Mouse (Mus musculus) embryo, embryonic 11.5 days (tissue): Measurements from ENCODE around the gene Epha2.

Source experiments
- DNase-seq: peaks from one replicate; pipeline ENCODE4 v3.0.0-alpha.2; 2012; ENCODE audit warnings: low read depth, low spot score

The Epha2 gene

DNA sequence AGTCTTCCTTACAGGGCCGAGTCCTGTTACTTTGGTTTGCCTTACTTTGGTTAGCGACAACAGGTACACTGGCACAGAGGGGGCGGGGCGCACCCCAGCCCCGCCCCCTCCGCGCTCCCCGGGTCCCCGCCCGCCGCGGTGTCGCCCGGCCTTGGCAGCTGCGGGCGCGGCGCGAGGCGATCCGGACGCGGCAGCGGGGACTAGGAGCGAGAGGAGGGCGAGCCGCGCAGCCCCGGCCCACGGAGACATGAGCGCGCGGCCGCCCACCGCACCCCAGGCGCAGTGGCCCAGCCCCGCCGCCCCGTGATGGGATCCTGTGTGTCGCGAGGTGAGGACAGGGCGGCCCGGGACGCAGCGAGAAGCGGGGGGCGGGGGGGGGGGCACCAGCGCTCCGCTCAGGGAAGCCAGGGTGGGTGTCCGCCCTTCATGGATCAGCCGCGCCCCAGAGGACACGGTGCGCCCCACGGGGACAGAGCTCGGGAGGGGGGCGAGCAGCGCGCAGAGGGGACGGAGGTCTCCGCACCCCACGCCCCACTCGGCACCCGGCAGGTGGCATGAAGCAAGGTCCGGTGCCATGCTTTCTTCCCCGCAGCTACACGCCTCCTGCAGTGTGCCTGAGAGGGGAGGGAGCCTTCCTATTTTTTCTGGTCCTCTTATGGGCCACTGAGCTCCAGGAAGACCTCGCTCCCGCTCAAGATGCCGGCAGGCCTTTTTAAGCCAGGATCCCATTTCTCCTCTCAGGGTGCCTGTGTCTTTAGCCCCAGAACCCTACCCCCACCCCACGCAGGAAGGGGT is 67.2 kb downstream of the Epha2 start, which contains the start of gene Fam131c:
Gene Fam131c (plus strand): TSS at position 224 of the 795 bp plus-strand sequence.
- DNase-seq: no peak

DNA sequence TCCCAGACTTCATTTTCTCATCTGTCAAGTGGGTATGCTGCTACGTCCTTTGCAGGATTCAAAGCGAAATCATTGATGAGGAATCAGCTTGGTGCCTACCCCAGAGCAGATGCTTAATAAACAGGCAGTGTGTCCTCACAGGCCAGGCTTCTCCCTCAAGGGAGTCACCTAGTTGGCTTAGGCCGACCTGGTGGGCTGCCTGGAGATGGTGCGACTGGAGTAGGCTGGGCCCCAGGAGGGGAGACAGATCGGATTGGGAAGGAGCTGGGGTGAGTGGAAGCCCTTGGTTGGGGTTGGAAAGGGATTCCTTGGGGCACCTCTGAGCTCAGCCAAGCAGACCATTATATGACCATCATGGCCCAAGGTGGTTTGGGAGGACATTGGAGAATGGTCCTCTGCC is 71.4 kb downstream of the Epha2 start:
- no peak for DNase-seq
